In genomic region chr19:3907876-3908660, GRCm38 (mm10) we compare ENCODE assay signal across 10 mouse cellular contexts. TPM values are rescaled to one million over a fixed set of nuclear protein-coding genes. Genes with fewer than 3 reads are reported as not detected.
DNase-seq lines count a peak whose midpoint lies in the region; ATAC-seq and TF ChIP-seq lines count a peak whose summit lies in the region.
"Had no signal": no experiment of that assay in that cellular context is flagged by ENCODE, and none has a peak within 500 bp of the region (broad histone marks: within the 10 kb centered on the region; RNA-seq: fewer than 3 reads in every experiment).

No protein-coding gene starts in this region.

- no peaks in the 10 kb centered on the region for H3K27me3 ChIP-seq in heart, embryonic 16.5 days (ENCODE audit: control insufficient read depth, insufficient read depth, low read length)
- H3K27me3 ChIP-seq in hindbrain, embryonic 14.5 days (ENCODE audit: control insufficient read depth, insufficient read depth, low read length), result no peaks in the 10 kb centered on the region
- no peaks in the 10 kb centered on the region for H3K27me3 ChIP-seq in liver, embryonic 13.5 days

- H3K9me3 ChIP-seq in heart, embryonic 16.5 days (replicated peaks; ENCODE audit: control insufficient read depth, low read length), result no peaks in the 10 kb centered on the region
- no peaks in the 10 kb centered on the region for H3K9me3 ChIP-seq in hindbrain, embryonic 14.5 days (ENCODE audit: control insufficient read depth, low read length)
- no peaks in the 10 kb centered on the region for H3K9me3 ChIP-seq in liver, embryonic 13.5 days (replicated peaks)

- peak overlapping the region; percentile 86 for H3K4me2 ChIP-seq in heart, embryonic 16.5 days (ENCODE audit: low read depth, low read length)
- H3K4me2 ChIP-seq in hindbrain, embryonic 14.5 days (replicated peaks), result 0 out of 2 replicates have a peak overlapping the region, but pooled peaks have one; percentile 61
- H3K4me2 ChIP-seq in liver, embryonic 13.5 days, result peak overlapping the region; percentile 95

- WGBS in heart, embryonic 16.5 days, result 70% methylated on average over 8 of the region's 8 CpGs
- WGBS in hindbrain, embryonic 14.5 days, result 78% methylated on average over 8 of the region's 8 CpGs
- 61% methylated on average over 8 of the region's 8 CpGs for WGBS in liver, embryonic 13.5 days (ENCODE audit: insufficient replicate concordance)

- no peak overlapping the region for H3K9ac ChIP-seq in heart, embryonic 16.5 days (ENCODE audit: low read length)
- H3K9ac ChIP-seq in hindbrain, embryonic 14.5 days, result no peak overlapping the region
- H3K9ac ChIP-seq in liver, embryonic 13.5 days, result peak overlapping the region; percentile 80

- H3K36me3 ChIP-seq in heart, embryonic 16.5 days (ENCODE audit: control insufficient read depth, insufficient read depth), result peaks cover 29% of the 10 kb centered on the region
- H3K36me3 ChIP-seq in hindbrain, embryonic 14.5 days (replicated peaks; ENCODE audit: control insufficient read depth, insufficient read depth), result peaks cover 36% of the 10 kb centered on the region
- H3K36me3 ChIP-seq in liver, embryonic 13.5 days, result peaks cover 54% of the 10 kb centered on the region

- no peak overlapping the region for H3K27ac ChIP-seq in heart, embryonic 16.5 days (ENCODE audit: low read length)
- H3K27ac ChIP-seq in bone marrow macrophage, adult 2 months (ENCODE audit: insufficient read depth, low read depth, low read length), result peak overlapping the region; percentile 99
- no peak overlapping the region for H3K27ac ChIP-seq in hindbrain, embryonic 14.5 days
- H3K27ac ChIP-seq in liver, embryonic 13.5 days, result peak overlapping the region; percentile 82

- no peak overlapping the region; the same call in 1 of the 2 replicates for H3K4me3 ChIP-seq in heart, embryonic 16.5 days (ENCODE audit: low read length)
- H3K4me3 ChIP-seq in bone marrow macrophage, adult 2 months (ENCODE audit: insufficient read depth, low read length), result peak overlapping the region; percentile 73
- H3K4me3 ChIP-seq in hindbrain, embryonic 14.5 days (replicated peaks; ENCODE audit: low read length), result no peak overlapping the region
- peak overlapping the region; percentile 71 for H3K4me3 ChIP-seq in liver, embryonic 13.5 days (replicated peaks)

- TF ChIP-seq CTCF in bone marrow macrophage, adult 2 months (IDR thresholded peaks at IDR 0.05; ENCODE audit: low read depth, low read length), result no peak

- DNase-seq in heart, adult 8-10 months (ENCODE audit: low spot score), result no peak
- no peak for DNase-seq in hindbrain, embryonic 14.5 days (ENCODE audit: low spot score)
- DNase-seq in liver, embryonic 13.5 days, result no peak
- DNase-seq in right cerebral cortex, adult 18-20 months, result no peak
- no peak for DNase-seq in left cerebral cortex, postnatal 4 days
- DNase-seq in adrenal gland, postnatal 10 days, result no peak
- DNase-seq: adrenal gland, postnatal 14 days; gastrocnemius, postnatal 25 days had no signal

- no peak for TF ChIP-seq POLR2A in bone marrow macrophage, adult 2 months (IDR thresholded peaks at IDR 0.05; ENCODE audit: borderline replicate concordance, low read depth, low read length)

- no peak for ATAC-seq in heart, embryonic 16.5 days (replicated peaks; ENCODE audit: extremely low read depth, insufficient read depth, low FRiP score)
- ATAC-seq in hindbrain, embryonic 14.5 days (ENCODE audit: low FRiP score), result no peak
- no peak for ATAC-seq in liver, embryonic 13.5 days (ENCODE audit: low read depth)

- H3K4me1 ChIP-seq in heart, embryonic 16.5 days (ENCODE audit: control insufficient read depth, insufficient read depth, low read length), result peaks cover 26% of the 10 kb centered on the region
- peaks cover 49% of the 10 kb centered on the region for H3K4me1 ChIP-seq in bone marrow macrophage, adult 2 months (ENCODE audit: control insufficient read depth, insufficient read depth, low read length)
- peaks cover 10% of the 10 kb centered on the region for H3K4me1 ChIP-seq in hindbrain, embryonic 14.5 days (replicated peaks; ENCODE audit: control insufficient read depth, insufficient read depth, low read length)
- peaks cover 73% of the 10 kb centered on the region for H3K4me1 ChIP-seq in liver, embryonic 13.5 days (replicated peaks)

- intact Hi-C loops in left cerebral cortex, postnatal 4 days (cut with DNase I), result no loop called here

RNA-seq across cellular contexts. Expression of gene Tcirg1, which starts 1.1 kb away (rescaled TPM):
- 31.0 and 32.3 TPM in 2 replicates for polyA plus RNA-seq in heart, embryonic 16.5 days (2015; fragmentation: Nextera tagmentation; extraction: Ambion mirVana)
- total RNA-seq in heart, adult 8-10 months (2022), result 10 to 100 TPM in 2 of 4 experiments, 1 to 10 TPM in 2; 8.5 to 13.9 (median 9.3) TPM
- 488 and 518 TPM in 2 replicates for polyA plus RNA-seq in bone marrow macrophage, adult 2 months (2012; ENCODE audit: insufficient read depth, insufficient read length, missing spikeins)
- polyA plus RNA-seq in hindbrain, embryonic 14.5 days (2014; fragmentation: Nextera tagmentation; extraction: Ambion mirVana), result 11.6 and 13.3 TPM in 2 replicates
- 18.0 and 18.8 TPM in 2 replicates for polyA plus RNA-seq in liver, embryonic 13.5 days (2015; fragmentation: Nextera tagmentation; extraction: Ambion mirVana)
- 10 to 100 TPM; 24.0 to 27.9 TPM for total RNA-seq in left cerebral cortex, postnatal 4 days (2021)
- total RNA-seq in adrenal gland, postnatal 10 days (2021), result 10 to 100 TPM; 40.7 to 52.9 TPM

RNA-seq across cellular contexts. Expression of gene Ndufs8, which starts 4.5 kb away (rescaled TPM):
- 466 and 487 TPM in 2 replicates for polyA plus RNA-seq in heart, embryonic 16.5 days (2015; fragmentation: Nextera tagmentation; extraction: Ambion mirVana)
- total RNA-seq in heart, adult 8-10 months (2022), result 100 to 1,000 TPM; 481 to 543 (median 507) TPM
- 80.5 and 85.1 TPM in 2 replicates for polyA plus RNA-seq in bone marrow macrophage, adult 2 months (2012; ENCODE audit: insufficient read depth, insufficient read length, missing spikeins)
- 310 and 332 TPM in 2 replicates for polyA plus RNA-seq in hindbrain, embryonic 14.5 days (2014; fragmentation: Nextera tagmentation; extraction: Ambion mirVana)
- polyA plus RNA-seq in liver, embryonic 13.5 days (2015; fragmentation: Nextera tagmentation; extraction: Ambion mirVana), result 189 and 217 TPM in 2 replicates
- 100 to 1,000 TPM in 1 of 2 experiments, 10 to 100 TPM in 1; 94.0 to 102 TPM for total RNA-seq in left cerebral cortex, postnatal 4 days (2021)
- total RNA-seq in adrenal gland, postnatal 10 days (2021), result 100 to 1,000 TPM; 409 to 436 TPM

RNA-seq across cellular contexts. Expression of gene Aldh3b1, which starts 21.5 kb away (rescaled TPM):
- 2.6 and 3.7 TPM in 2 replicates for polyA plus RNA-seq in heart, embryonic 16.5 days (2015; fragmentation: Nextera tagmentation; extraction: Ambion mirVana)
- 1 to 10 TPM in 3 of 4 experiments, under 1 TPM in 1; 0.76 to 2.2 (median 1.6) TPM for total RNA-seq in heart, adult 8-10 months (2022)
- 83.9 and 85.6 TPM in 2 replicates for polyA plus RNA-seq in bone marrow macrophage, adult 2 months (2012; ENCODE audit: insufficient read depth, insufficient read length, missing spikeins)
- polyA plus RNA-seq in hindbrain, embryonic 14.5 days (2014; fragmentation: Nextera tagmentation; extraction: Ambion mirVana), result 2.4 and 3.3 TPM in 2 replicates
- 3.3 and 3.7 TPM in 2 replicates for polyA plus RNA-seq in liver, embryonic 13.5 days (2015; fragmentation: Nextera tagmentation; extraction: Ambion mirVana)
- total RNA-seq in left cerebral cortex, postnatal 4 days (2021), result 1 to 10 TPM; 1.5 to 1.9 TPM
- 10 to 100 TPM; 50.9 to 71.0 TPM for total RNA-seq in adrenal gland, postnatal 10 days (2021)

RNA-seq across cellular contexts. Expression of gene Unc93b1, which starts 26.9 kb away (rescaled TPM):
- polyA plus RNA-seq in heart, embryonic 16.5 days (2015; fragmentation: Nextera tagmentation; extraction: Ambion mirVana), result 19.8 TPM in 2 replicates
- total RNA-seq in heart, adult 8-10 months (2022), result 10 to 100 TPM; 11.1 to 19.2 (median 13.7) TPM
- 1,272 and 1,428 TPM in 2 replicates for polyA plus RNA-seq in bone marrow macrophage, adult 2 months (2012; ENCODE audit: insufficient read depth, insufficient read length, missing spikeins)
- polyA plus RNA-seq in hindbrain, embryonic 14.5 days (2014; fragmentation: Nextera tagmentation; extraction: Ambion mirVana), result 9.7 and 10.4 TPM in 2 replicates
- polyA plus RNA-seq in liver, embryonic 13.5 days (2015; fragmentation: Nextera tagmentation; extraction: Ambion mirVana), result 17.6 and 18.3 TPM in 2 replicates
- total RNA-seq in left cerebral cortex, postnatal 4 days (2021), result 1 to 10 TPM; 6.4 to 8.9 TPM
- 10 to 100 TPM; 42.5 to 47.5 TPM for total RNA-seq in adrenal gland, postnatal 10 days (2021)

RNA-seq across cellular contexts. Expression of gene Aldh3b3, which starts 50.4 kb away (rescaled TPM):
- polyA plus RNA-seq in heart, embryonic 16.5 days (2015; fragmentation: Nextera tagmentation; extraction: Ambion mirVana), result not detected in 2 replicates
- 1 to 10 TPM in 1 of 4 experiments, under 1 TPM in 3; 0.35 to 1.2 (median 0.55) TPM for total RNA-seq in heart, adult 8-10 months (2022)
- polyA plus RNA-seq in bone marrow macrophage, adult 2 months (2012; ENCODE audit: insufficient read depth, insufficient read length, missing spikeins), result not detected in 2 replicates
- not detected in 2 replicates for polyA plus RNA-seq in hindbrain, embryonic 14.5 days (2014; fragmentation: Nextera tagmentation; extraction: Ambion mirVana)
- polyA plus RNA-seq in liver, embryonic 13.5 days (2015; fragmentation: Nextera tagmentation; extraction: Ambion mirVana), result not detected in 2 replicates
- not detected for total RNA-seq in left cerebral cortex, postnatal 4 days (2021)
- total RNA-seq in adrenal gland, postnatal 10 days (2021), result under 1 TPM; 0.63 to 0.76 TPM
- total RNA-seq: gastrocnemius, postnatal 25 days had no signal

Comparison
In these comparisons a context has a peak if more than half of its experiments do, and no peak if none do; other contexts are left out.
1. H3K27ac ChIP-seq: peak in bone marrow macrophage, adult 2 months (single experiment) and liver, embryonic 13.5 days (single experiment); none in heart, embryonic 16.5 days (single experiment) and hindbrain, embryonic 14.5 days (single experiment).
2. H3K4me3 ChIP-seq: peak in bone marrow macrophage, adult 2 months (single experiment) and liver, embryonic 13.5 days (single experiment); none in heart, embryonic 16.5 days (single experiment) and hindbrain, embryonic 14.5 days (single experiment).
3. RNA of gene Tcirg1, which starts 1.1 kb away (polyA plus RNA-seq): 488 to 518 TPM in bone marrow macrophage, adult 2 months; 31.0 to 32.3 TPM in heart, embryonic 16.5 days, 18.0 to 18.8 TPM in liver, embryonic 13.5 days and 11.6 to 13.3 TPM in hindbrain, embryonic 14.5 days; every median in the first group is over 10 times any median in the second.
4. RNA of gene Aldh3b1, which starts 21.5 kb away (polyA plus RNA-seq): 83.9 to 85.6 TPM in bone marrow macrophage, adult 2 months; 2.6 to 3.7 TPM in heart, embryonic 16.5 days, 3.3 to 3.7 TPM in liver, embryonic 13.5 days and 2.4 to 3.3 TPM in hindbrain, embryonic 14.5 days; every median in the first group is over 10 times any median in the second.
5. Peak in every context shown above with its lines, with median percentiles within 50 percentile points of each other: H3K4me2 ChIP-seq.